Mouse (Mus musculus) myocyte (in vitro differentiated cells): Measurements from ENCODE around the gene Amer3.
"Not testable (repeated sequence)": the region's sequence is repeated elsewhere in the genome, so short reads cannot be mapped to it uniquely, and the experiment has no call there.

Experiments
- MAX ChIP-seq: IDR thresholded peaks from one replicate; pipeline ENCODE4 v1.6.1; 2011; ENCODE audit warnings: low read depth, mild to moderate bottlenecking, control low read depth
- MYOD1 ChIP-seq, 3 experiments: IDR thresholded peaks; one replicate each; pipeline ENCODE4 v1.6.1; 2011; ENCODE audit warnings: control low read depth in 2 of 3, low read depth in 2 of 3, mild to moderate bottlenecking in 2 of 3, moderate library complexity in 1 of 3; ENCODE audit not compliant: insufficient read length in 2 of 3, control insufficient read depth in 1 of 3
- POLR2A ChIP-seq: IDR thresholded peaks from one replicate; pipeline ENCODE4 v1.6.1; 2011; ENCODE audit warnings: low read depth, mild to moderate bottlenecking, control low read depth, moderate library complexity; ENCODE audit not compliant: insufficient read length
- USF1 ChIP-seq: IDR thresholded peaks from one replicate; pipeline ENCODE4 v1.6.1; 2011; ENCODE audit warnings: low read depth, mild to moderate bottlenecking, control low read depth, moderate library complexity

DNA sequence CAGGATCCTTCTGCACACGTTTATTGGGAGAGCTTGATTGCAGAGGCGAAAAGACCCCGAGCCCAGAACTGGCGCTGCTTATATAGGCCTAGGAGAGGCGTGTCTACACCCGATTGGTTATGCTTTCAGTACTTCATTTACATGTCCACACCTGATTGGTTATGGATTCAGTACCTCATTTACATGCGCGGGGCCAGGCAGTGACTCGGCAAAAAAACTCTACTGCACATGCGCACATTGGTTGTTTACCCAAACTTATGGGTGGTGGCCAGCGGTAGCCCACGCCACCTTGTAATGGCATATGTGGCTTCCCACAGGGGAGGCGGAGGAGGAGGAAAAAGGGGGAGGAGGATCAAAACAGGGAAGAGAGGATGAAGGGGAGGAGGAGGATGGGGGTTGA lies 40.7 kb downstream of the Amer3 start:
- not testable (repeated sequence) for TF ChIP-seq POLR2A; MYOD1 (IDR thresholded peaks at IDR 0.05; ENCODE audit: control insufficient read depth in 1 of 3, insufficient read length in 2 of 3, low read depth in 2 of 3); USF1; MAX
